Mouse (Mus musculus): ENCODE data around the gene Myf6. TPM values are rescaled to one million over a fixed set of nuclear protein-coding genes. Genes with fewer than 3 reads are reported as not detected.

Myf6 gene
- total RNA-seq (2021): not detected in 2 replicates
- long read RNA-seq: 0 reads

- DNase-seq: no peak
Observed at GRCm38 (mm10) chr10:107494568-107494967, at the start of gene Myf6. Gene Myf6 (minus strand): TSS chr10:107494737.

- DNase-seq: no peak
Observed at GRCm38 (mm10) chr10:107543026-107543425, 48.5 kb upstream of the Myf6 start.

GRCm38 (mm10) chr10:107528758-107529157, 34.2 kb upstream of the Myf6 start:
- DNase-seq: no peak

GRCm38 (mm10) chr10:107519216-107519615, 24.7 kb upstream of the Myf6 start:
- no peak for DNase-seq

- DNase-seq: no peak
Observed at GRCm38 (mm10) chr10:107516641-107517040, 22.1 kb upstream of the Myf6 start.

GRCm38 (mm10) chr10:107514735-107515134, 20.2 kb upstream of the Myf6 start:
- no peak for DNase-seq

- DNase-seq: no peak
Observed at GRCm38 (mm10) chr10:107506397-107506796, 11.9 kb upstream of the Myf6 start.

- no peak for DNase-seq
Observed at GRCm38 (mm10) chr10:107503430-107503829, 8.9 kb upstream of the Myf6 start.

- DNase-seq: no peak
Observed at GRCm38 (mm10) chr10:107502193-107502592, 7.7 kb upstream of the Myf6 start.

GRCm38 (mm10) chr10:107499656-107500055, 5.1 kb upstream of the Myf6 start:
- no peak for DNase-seq

- DNase-seq: no peak
Observed at GRCm38 (mm10) chr10:107496402-107496801, 1.9 kb upstream of the Myf6 start.

GRCm38 (mm10) chr10:107493580-107494474, 710 bp downstream of the Myf6 start:
- DNase-seq: no peak

GRCm38 (mm10) chr10:107492867-107493579, 1.5 kb downstream of the Myf6 start:
- no peak for DNase-seq

GRCm38 (mm10) chr10:107488654-107489315, 5.8 kb downstream of the Myf6 start:
- no peak for DNase-seq

GRCm38 (mm10) chr10:107486770-107487169, 7.8 kb downstream of the Myf6 start:
- no peak for DNase-seq

- no peak for DNase-seq
Observed at GRCm38 (mm10) chr10:107485870-107486269, 8.7 kb downstream of the Myf6 start, which contains the start of gene Myf5. Gene Myf5 (minus strand): TSS chr10:107486134.

- no peak for DNase-seq
Observed at GRCm38 (mm10) chr10:107484050-107484449, 10.5 kb downstream of the Myf6 start.

GRCm38 (mm10) chr10:107473497-107473896, 21.0 kb downstream of the Myf6 start:
- DNase-seq: no peak

GRCm38 (mm10) chr10:107471712-107472111, 22.8 kb downstream of the Myf6 start:
- DNase-seq: no peak

GRCm38 (mm10) chr10:107467819-107468218, 26.7 kb downstream of the Myf6 start:
- DNase-seq: no peak

GRCm38 (mm10) chr10:107449496-107450330, 44.8 kb downstream of the Myf6 start:
- no peak for DNase-seq
